Mouse (Mus musculus) CH12.LX (cell line): ENCODE data around the gene Slc22a5. TPM values are rescaled to one million over a fixed set of nuclear protein-coding genes. Genes with fewer than 3 reads are reported as not detected.

Experiments
- DNase-seq: peaks from one replicate; pipeline ENCODE4 v3.0.0-alpha.2; 2013; ENCODE audit errors: extremely low read depth
- H3K27ac ChIP-seq: 2 replicates; pipeline ENCODE4 v1.5.1; 2012; ENCODE audit warnings: low read depth, mild to moderate bottlenecking, control low read depth, moderate library complexity; ENCODE audit not compliant: insufficient read depth
- H3K27me3 ChIP-seq: replicated peaks from 2 replicates; pipeline ENCODE3; 2012; ENCODE audit warnings: inconsistent platforms
- H3K36me3 ChIP-seq, 2 experiments: replicated peaks in 1 of 2; 2 replicates each; pipeline versions ENCODE3 to v1.6.1; 2012; ENCODE audit warnings: inconsistent platforms in 1 of 2, low read length in 1 of 2, mild to moderate bottlenecking in 1 of 2, mixed read lengths in 1 of 2, moderate library complexity in 1 of 2; ENCODE audit not compliant: control insufficient read depth in 1 of 2, insufficient read depth in 1 of 2
- H3K4me1 ChIP-seq, 2 experiments: 2 replicates each; pipeline ENCODE4 v1.6.1; 2012; ENCODE audit warnings: inconsistent platforms in 1 of 2, moderate library complexity in 1 of 2; ENCODE audit not compliant: insufficient read depth in 2 of 2, control insufficient read depth in 1 of 2
- H3K4me2 ChIP-seq: 2 replicates; pipeline ENCODE4 v1.6.1; 2012; ENCODE audit warnings: low read depth, mild to moderate bottlenecking, control low read depth; ENCODE audit not compliant: poor library complexity, insufficient read depth, severe bottlenecking
- H3K4me3 ChIP-seq, 3 experiments: fragments of 150-350 bp in 1 of 3; sonication (generic) in 1 of 3; replicated peaks in 1 of 3; 2 replicates each; pipeline versions ENCODE3 to v1.5.1; 2011 to 2012; ENCODE audit warnings: low read depth in 2 of 3, low read length in 2 of 3, mild to moderate bottlenecking in 2 of 3, moderate library complexity in 2 of 3, control low read depth in 1 of 3, improper control_type of control experiment in 1 of 3, inconsistent platforms in 1 of 3, mixed read lengths in 1 of 3; ENCODE audit not compliant: poor library complexity in 1 of 3
- H3K79me2 ChIP-seq: replicated peaks from 2 replicates; pipeline ENCODE4 v1.6.1; 2012; ENCODE audit warnings: mild to moderate bottlenecking, moderate library complexity; ENCODE audit not compliant: control insufficient read depth, poor library complexity, insufficient read depth, severe bottlenecking; ENCODE audit errors: extremely low read depth
- H3K9ac ChIP-seq: 2 replicates; pipeline ENCODE4 v1.6.1; 2012; ENCODE audit warnings: low read depth, mild to moderate bottlenecking, control low read depth, moderate library complexity; ENCODE audit not compliant: insufficient read depth
- H3K9me3 ChIP-seq: replicated peaks from 2 replicates; pipeline ENCODE3; 2012; ENCODE audit warnings: low read length, inconsistent platforms, mixed read lengths
- BHLHE40 ChIP-seq: IDR thresholded peaks from 2 replicates; pipeline ENCODE4 v1.6.1; 2011; ENCODE audit warnings: mild to moderate bottlenecking, low read depth, low read length, improper control_type of control experiment
- CHD1 ChIP-seq: IDR thresholded peaks from 2 replicates; pipeline ENCODE4 v1.6.1; 2012; ENCODE audit warnings: low read depth, low read length, improper control_type of control experiment, inconsistent platforms
- CHD2 ChIP-seq: IDR thresholded peaks from 2 replicates; pipeline ENCODE4 v1.6.1; 2011; ENCODE audit warnings: low read length, improper control_type of control experiment
- CTCF ChIP-seq, 2 experiments: IDR thresholded peaks in 1 of 2; conservative IDR thresholded peaks in 1 of 2; 2 replicates each; pipeline ENCODE4 v1.5.1; 2011 to 2012; ENCODE audit warnings: low read depth in 2 of 2, low read length in 2 of 2, improper control_type of control experiment in 1 of 2, inconsistent platforms in 1 of 2, mild to moderate bottlenecking in 1 of 2, moderate library complexity in 1 of 2
- EP300 ChIP-seq: IDR thresholded peaks from 2 replicates; pipeline ENCODE4 v1.6.1; 2011; ENCODE audit warnings: low read length, improper control_type of control experiment
- ETS1 ChIP-seq: conservative IDR thresholded peaks from 2 replicates; pipeline ENCODE4 v1.6.1; 2012; ENCODE audit warnings: low read depth, mild to moderate bottlenecking, inconsistent platforms, low read length, improper control_type of control experiment, moderate library complexity
- MAFK ChIP-seq: IDR thresholded peaks from 2 replicates; pipeline ENCODE4 v1.6.1; 2011; ENCODE audit warnings: low read length, improper control_type of control experiment; ENCODE audit not compliant: insufficient replicate concordance
- MAX ChIP-seq: IDR thresholded peaks from 2 replicates; pipeline ENCODE4 v1.6.1; 2011; ENCODE audit warnings: low read length, improper control_type of control experiment
- MAZ ChIP-seq: IDR thresholded peaks from 2 replicates; pipeline ENCODE4 v1.6.1; 2012; ENCODE audit warnings: low read depth, mild to moderate bottlenecking, inconsistent platforms, low read length, improper control_type of control experiment, moderate library complexity
- MEF2A ChIP-seq: IDR thresholded peaks from 2 replicates; pipeline ENCODE4 v1.6.1; 2014; ENCODE audit warnings: low read depth, mild to moderate bottlenecking, inconsistent platforms, low read length, improper control_type of control experiment, borderline replicate concordance
- MXI1 ChIP-seq: IDR thresholded peaks from 2 replicates; pipeline ENCODE4 v1.6.1; 2011; ENCODE audit warnings: mild to moderate bottlenecking, low read depth, low read length, improper control_type of control experiment
- NELFE ChIP-seq: IDR thresholded peaks from 2 replicates; pipeline ENCODE4 v1.6.1; 2011; ENCODE audit warnings: low read depth, low read length, improper control_type of control experiment
- POLR2A ChIP-seq: IDR thresholded peaks from 2 replicates; pipeline ENCODE4 v1.6.1; 2011; ENCODE audit warnings: low read depth, mild to moderate bottlenecking, improper control_type of control experiment, low read length
- RCOR1 ChIP-seq: conservative IDR thresholded peaks from 2 replicates; pipeline ENCODE4 v1.6.1; 2012; ENCODE audit warnings: low read depth, mild to moderate bottlenecking, inconsistent platforms, low read length, improper control_type of control experiment
- SIN3A ChIP-seq: IDR thresholded peaks from 2 replicates; pipeline ENCODE4 v1.6.1; 2012; ENCODE audit warnings: low read length, improper control_type of control experiment, inconsistent platforms
- TBP ChIP-seq: conservative IDR thresholded peaks from 2 replicates; pipeline ENCODE4 v1.6.1; 2011; ENCODE audit warnings: low read depth, low read length, improper control_type of control experiment
- UBTF ChIP-seq: IDR thresholded peaks from 2 replicates; pipeline ENCODE4 v1.6.1; 2012; ENCODE audit warnings: low read depth, mild to moderate bottlenecking, inconsistent platforms, low read length, improper control_type of control experiment, moderate library complexity
- USF2 ChIP-seq: conservative IDR thresholded peaks from 2 replicates; pipeline ENCODE4 v1.6.1; 2011; ENCODE audit warnings: low read depth, low read length, improper control_type of control experiment
- ZC3H11A ChIP-seq: IDR thresholded peaks from 2 replicates; pipeline ENCODE4 v1.6.1; 2012; ENCODE audit warnings: low read depth, mild to moderate bottlenecking, inconsistent platforms, low read length, improper control_type of control experiment
- ZKSCAN1 ChIP-seq: IDR thresholded peaks from 2 replicates; pipeline ENCODE4 v1.6.1; 2012; ENCODE audit warnings: low read depth, inconsistent platforms, low read length, improper control_type of control experiment, borderline replicate concordance
- ZMIZ1 ChIP-seq: IDR thresholded peaks from 2 replicates; pipeline ENCODE4 v1.6.1; 2012; ENCODE audit warnings: low read depth, mild to moderate bottlenecking, inconsistent platforms, low read length, improper control_type of control experiment
- dilution Hi-C: fragments of 300-500 bp; cut with MboI; formaldehyde crosslinking; loops from 2 replicates; pipeline ENCODE4 v1.14.3; 2020; ENCODE audit warnings: low sequenced_read_pairs; ENCODE audit not compliant: extremely low pct_unique_long_range_greater_than_20kb, extremely low pct_ligation_motif_present
- in situ Hi-C: fragments of 300-500 bp; cut with MboI; formaldehyde crosslinking; loops from 3 replicates; pipeline ENCODE4 v1.14.3; 2019; ENCODE audit warnings: low sequenced_read_pairs, low pct_ligation_motif_present, low pct_unique_long_range_greater_than_20kb, mixed read lengths
- polyA plus RNA-seq: library from polyadenylated mRNA; unstranded; fragments of >175 nt; gene quantifications from 2 replicates; pipeline ENCODE4 v1.2.1, GENCODE M21; 2012; ENCODE audit warnings: low read depth; ENCODE audit not compliant: insufficient read length
- total RNA-seq, 2 experiments: library from RNA; depleted of rRNA; stranded (reverse); fragments of 300-350 nt in 1 of 2; fragments of >200 nt in 1 of 2; gene quantifications; 2 replicates each; pipeline ENCODE4 v1.2.3; 2012 to 2014

Slc22a5 gene
- total and polyA plus RNA-seq, 3 experiments, result 5.6 to 6.7 (median 6.2) TPM

- TF ChIP-seq BHLHE40, result no peak
- no peak for TF ChIP-seq EP300
- no peak for TF ChIP-seq MAFK
- no peak for TF ChIP-seq ETS1
- TF ChIP-seq CTCF (conservative IDR thresholded peaks at IDR 0.05 in 1 of 2, IDR thresholded peaks at IDR 0.05 in 1 of 2; ENCODE audit: low read depth in 2 of 2, low read length in 2 of 2), result no peak
- no peak for TF ChIP-seq CHD2
- no peak for TF ChIP-seq POLR2A
- TF ChIP-seq ZKSCAN1, result no peak
- TF ChIP-seq TBP, result no peak
- TF ChIP-seq RCOR1, result no peak
- TF ChIP-seq CHD1, result no peak
- TF ChIP-seq SIN3A, result no peak
- no peak for TF ChIP-seq MAX
- TF ChIP-seq MAZ, result no peak
- no peak for TF ChIP-seq NELFE
- no peak for TF ChIP-seq USF2
- no peak for TF ChIP-seq ZMIZ1
- no peak for TF ChIP-seq MXI1
- no peak for TF ChIP-seq UBTF
- H3K4me2 ChIP-seq, result no peak overlapping the region
- in situ Hi-C loops (no loop called here), dilution Hi-C loops (no loop called here)
- no peak for DNase-seq
- no peak overlapping the region for H3K27ac ChIP-seq
- H3K9ac ChIP-seq, result no peak overlapping the region
- H3K36me3 ChIP-seq, result no peaks in the 10 kb centered on the region
- H3K4me3 ChIP-seq, result no peak overlapping the region
- no peaks in the 10 kb centered on the region for H3K79me2 ChIP-seq
- H3K4me1 ChIP-seq, result peaks cover 5 to 8% of the 10 kb centered on the region in 2 experiments; a peak in 3 of 4 replicates
- H3K9me3 ChIP-seq, result no peaks in the 10 kb centered on the region
- H3K27me3 ChIP-seq, result no peaks in the 10 kb centered on the region
Observed at GRCm38 (mm10) chr11:53896935-53897334, 5.5 kb upstream of the Slc22a5 start.

- DNase-seq, result no peak
- in situ Hi-C loops, result no loop called here
- Histone ChIP-seq H3K4me1 (peaks cover 4 to 25% of the 10 kb centered on the region in 2 experiments; a peak in 3 of 4 replicates), H3K4me3 (no peak overlapping the region), H3K36me3 (no peaks in the 10 kb centered on the region), H3K79me2 (no peaks in the 10 kb centered on the region), H3K9ac (peak overlapping the region; percentile 31), H3K27me3 (no peaks in the 10 kb centered on the region), H3K4me2 (0 out of 2 replicates have a peak overlapping the region, but pooled peaks have one; percentile 29), H3K27ac (no peak overlapping the region; the same call in 1 of the 2 replicates), H3K9me3 (no peaks in the 10 kb centered on the region)
- dilution Hi-C loops, result no loop called here
- TF ChIP-seq MEF2A (no peak), ZC3H11A (no peak)
Observed at GRCm38 (mm10) chr11:53893451-53893850, 2.0 kb upstream of the Slc22a5 start.
